Mouse (Mus musculus) megakaryocyte, embryonic 14.5 days (primary cell): ENCODE data around the gene Abhd14b. TPM values are rescaled to one million over a fixed set of nuclear protein-coding genes. Genes with fewer than 3 reads are reported as not detected.
A peak's percentile ranks its signal among the peaks of the same experiment; 100 is the strongest.
"Not testable (repeated sequence)": the region's sequence is repeated elsewhere in the genome, so short reads cannot be mapped to it uniquely, and the experiment has no call there.

Experiments used
- H3K27me3 ChIP-seq: replicated peaks from 2 replicates; pipeline ENCODE3; 2012; ENCODE audit warnings: inconsistent platforms
- H3K36me3 ChIP-seq: replicated peaks from 2 replicates; pipeline ENCODE3; 2012; ENCODE audit warnings: low read length, inconsistent platforms, mixed read lengths
- H3K4me1 ChIP-seq: 2 replicates; pipeline ENCODE4 v1.6.1; 2012; ENCODE audit warnings: inconsistent platforms
- H3K4me3 ChIP-seq: replicated peaks from 2 replicates; pipeline ENCODE3; 2012; ENCODE audit warnings: moderate library complexity, mild to moderate bottlenecking, inconsistent platforms
- H3K9me3 ChIP-seq: 2 replicates; pipeline ENCODE4 v1.6.1; 2012; ENCODE audit warnings: inconsistent platforms
- FLI1 ChIP-seq: IDR thresholded peaks from 2 replicates; pipeline ENCODE4 v1.6.1; 2012; ENCODE audit warnings: low read length, inconsistent platforms, mixed read lengths
- GATA1 ChIP-seq: IDR thresholded peaks from 3 replicates; pipeline ENCODE4 v1.6.1; 2012; ENCODE audit warnings: mixed read lengths, low read length, inconsistent platforms, borderline replicate concordance
- polyA plus RNA-seq: library from polyadenylated mRNA; stranded (reverse); fragments of >175 nt; gene quantifications from 2 replicates; pipeline ENCODE4 v1.2.3, GENCODE M21; 2012; ENCODE audit warnings: low replicate concordance; ENCODE audit not compliant: insufficient read depth

Gene Abhd14b
- polyA plus RNA-seq, 1 experiment: 2.4 TPM

GRCm38 (mm10) chr9:106482578-106483115, 35.4 kb downstream of the Abhd14b start:
- no peaks in the 10 kb centered on the region for H3K27me3 ChIP-seq
- no peak overlapping the region for H3K4me3 ChIP-seq
- H3K4me1 ChIP-seq: peaks cover 23% of the 10 kb centered on the region
- TF ChIP-seq GATA1 (no peak), FLI1 (no peak)
- H3K9me3 ChIP-seq: no peaks in the 10 kb centered on the region
- peaks cover 65% of the 10 kb centered on the region for H3K36me3 ChIP-seq

DNA sequence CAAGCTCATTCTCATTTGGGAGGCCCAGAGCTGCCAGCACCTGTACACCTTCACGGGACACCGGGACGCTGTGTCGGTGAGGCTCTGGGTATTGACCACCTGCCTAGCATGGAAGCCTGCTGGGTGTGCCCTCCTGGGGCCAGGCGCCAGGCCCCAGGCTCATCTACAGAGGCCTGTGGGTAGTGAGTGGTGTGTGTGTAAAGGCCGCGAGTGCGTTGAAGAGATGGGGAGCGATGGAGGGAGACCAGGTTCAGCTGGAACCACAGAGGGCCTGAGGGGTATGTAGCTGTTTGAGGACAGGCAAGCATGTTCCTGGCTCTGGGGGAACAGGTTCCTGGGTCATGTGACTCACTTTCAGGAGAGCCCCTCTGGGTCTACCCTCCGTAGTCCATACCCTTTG, 35.9 kb downstream of the Abhd14b start:
- no peak overlapping the region for H3K4me3 ChIP-seq
- peaks cover 18% of the 10 kb centered on the region for H3K4me1 ChIP-seq
- H3K9me3 ChIP-seq: no peaks in the 10 kb centered on the region
- peaks cover 65% of the 10 kb centered on the region for H3K36me3 ChIP-seq
- H3K27me3 ChIP-seq: no peaks in the 10 kb centered on the region
- TF ChIP-seq GATA1 (no peak), FLI1 (no peak)

DNA sequence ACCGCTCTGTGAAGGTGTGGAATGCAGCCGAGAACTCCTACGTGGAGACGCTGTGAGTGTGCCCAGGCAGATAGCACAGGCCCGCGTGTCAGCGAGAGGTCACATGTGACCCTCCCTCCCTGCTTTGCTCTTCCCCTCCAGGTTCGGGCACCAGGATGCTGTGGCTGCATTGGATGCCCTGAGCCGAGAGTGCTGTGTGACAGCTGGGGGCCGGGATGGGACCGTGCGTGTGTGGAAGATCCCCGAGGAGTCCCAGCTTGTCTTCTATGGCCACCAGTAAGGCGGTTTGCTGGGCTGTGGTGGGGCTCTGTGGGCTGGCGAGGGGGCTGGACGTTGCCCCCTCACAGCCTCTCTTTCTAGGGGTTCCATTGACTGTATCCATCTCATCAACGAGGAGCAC, 36.3 kb downstream of the Abhd14b start:
- TF ChIP-seq GATA1 (no peak), FLI1 (no peak)
- Histone ChIP-seq H3K4me3 (no peak overlapping the region), H3K9me3 (no peaks in the 10 kb centered on the region), H3K36me3 (peaks cover 65% of the 10 kb centered on the region), H3K4me1 (peaks cover 16% of the 10 kb centered on the region), H3K27me3 (no peaks in the 10 kb centered on the region)

DNA sequence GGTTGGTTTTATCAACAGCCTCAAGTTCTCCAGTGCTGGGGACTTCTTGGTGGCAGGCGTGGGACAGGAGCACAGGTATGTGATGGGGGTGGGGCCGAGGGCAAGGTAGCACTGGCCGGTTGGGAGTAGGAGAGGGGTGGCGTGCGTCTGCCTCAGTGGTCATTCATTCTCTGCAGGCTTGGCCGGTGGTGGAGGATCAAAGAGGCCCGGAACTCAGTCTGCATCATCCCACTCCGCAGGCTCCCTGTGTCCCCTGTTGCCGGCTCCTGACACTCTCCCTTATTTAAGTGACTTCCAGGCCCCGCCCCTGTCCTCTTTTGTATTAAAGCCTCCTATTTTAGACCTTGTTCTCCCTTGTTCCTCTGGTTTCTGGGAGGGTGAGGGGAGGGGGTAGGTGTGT, 37.8 kb downstream of the Abhd14b start:
- Histone ChIP-seq H3K4me1 (peaks cover 14% of the 10 kb centered on the region), H3K9me3 (no peaks in the 10 kb centered on the region), H3K4me3 (no peak overlapping the region), H3K36me3 (peaks cover 64% of the 10 kb centered on the region), H3K27me3 (no peaks in the 10 kb centered on the region)
- TF ChIP-seq FLI1 (no peak), GATA1 (no peak)

DNA sequence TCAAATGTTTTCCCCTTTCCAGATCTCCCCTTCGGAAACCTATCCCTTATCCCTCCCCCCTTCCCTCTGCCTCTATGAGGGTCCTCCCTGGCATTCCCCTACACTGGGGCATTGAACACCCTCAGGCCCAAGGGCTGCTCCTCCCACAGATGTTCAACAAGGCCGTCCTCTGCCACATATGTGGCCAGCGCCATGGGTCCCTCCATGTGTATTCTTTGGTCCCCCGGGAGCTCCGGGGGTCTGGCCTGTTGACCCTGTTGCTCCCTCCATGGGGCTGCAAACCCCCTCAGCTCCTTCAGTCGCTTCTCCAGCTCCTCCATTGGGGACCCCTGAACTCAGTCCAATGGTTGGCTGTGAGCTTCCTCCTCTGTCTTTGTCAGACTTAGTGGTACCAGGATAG, 40.3 kb downstream of the Abhd14b start:
- not testable (repeated sequence) for H3K4me1 ChIP-seq, H3K9me3 ChIP-seq, H3K4me3 ChIP-seq, H3K27me3 ChIP-seq
- H3K36me3 ChIP-seq: peaks cover 46% of the 10 kb centered on the region

GRCm38 (mm10) chr9:106499667-106500066, 52.4 kb downstream of the Abhd14b start, which contains the start of gene Iqcf1:
TSS of gene Iqcf1 (plus strand) at chr9:106499967.
- TF ChIP-seq FLI1 (no peak), GATA1 (no peak)
- peaks cover 19% of the 10 kb centered on the region for H3K27me3 ChIP-seq
- H3K36me3 ChIP-seq: no peaks in the 10 kb centered on the region
- H3K4me1 ChIP-seq: no peaks in the 10 kb centered on the region
- H3K9me3 ChIP-seq: peaks cover 5% of the 10 kb centered on the region
- H3K4me3 ChIP-seq: peak within 1 kb of the TSS; percentile 4

DNA sequence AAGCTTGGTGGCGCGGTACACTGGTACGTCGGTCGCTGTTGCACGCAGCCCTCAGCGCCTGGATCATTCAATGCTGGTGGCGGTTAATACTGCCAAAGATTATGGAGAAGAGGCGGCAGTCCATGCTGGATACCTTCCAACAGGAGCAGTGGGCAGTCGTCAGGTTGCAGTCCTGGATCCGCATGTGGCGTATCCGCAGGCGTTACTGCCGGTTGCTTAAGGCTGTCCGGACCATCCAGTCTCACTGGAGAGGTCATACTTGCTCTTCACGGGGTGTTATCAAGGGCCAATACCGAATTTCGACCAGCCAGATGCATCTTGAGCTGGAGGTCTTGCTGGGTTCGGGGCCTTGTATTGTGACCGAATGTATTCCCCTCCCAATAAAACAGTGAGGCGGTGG, 54.6 kb downstream of the Abhd14b start:
- Histone ChIP-seq H3K9me3 (peaks cover 5% of the 10 kb centered on the region), H3K27me3 (peaks cover 25% of the 10 kb centered on the region), H3K4me1 (no peaks in the 10 kb centered on the region), H3K36me3 (no peaks in the 10 kb centered on the region), H3K4me3 (peak overlapping the region; percentile 4)
- TF ChIP-seq FLI1 (no peak), GATA1 (no peak)

Other genes starting within 250 kb of the Abhd14b start
- gene Ppm1m, start 247.7 kb upstream of the Abhd14b start, polyA plus RNA-seq: 8.2 and 12.4 TPM in 2 replicates
- 149 TPM in 2 replicates for gene Twf2, start 244.4 kb upstream of the Abhd14b start, polyA plus RNA-seq
- 0.63 and 2.3 TPM in 2 replicates for gene Tlr9, start 224.9 kb upstream of the Abhd14b start, polyA plus RNA-seq
- gene Alas1, start 198.8 kb upstream of the Abhd14b start, polyA plus RNA-seq: 13.1 and 14.8 TPM in 2 replicates
- 3.5 and 6.6 TPM in 2 replicates for gene Poc1a, start 166.4 kb upstream of the Abhd14b start, polyA plus RNA-seq
- 6.2 and 7.5 TPM in 2 replicates for gene Dusp7, start 78.8 kb upstream of the Abhd14b start, polyA plus RNA-seq
- gene Rpl29, start 18.0 kb upstream of the Abhd14b start, polyA plus RNA-seq: 30.4 and 41.5 TPM in 2 replicates
- 3.3 and 4.4 TPM in 2 replicates for gene Acy1, start 9.1 kb upstream of the Abhd14b start, polyA plus RNA-seq
- 3.3 and 10.6 TPM in 2 replicates for gene Abhd14a, start 219 bp downstream of the Abhd14b start, polyA plus RNA-seq
- gene Pcbp4, start 5.8 kb downstream of the Abhd14b start, polyA plus RNA-seq: 33.5 and 43.6 TPM in 2 replicates
- 0.39 TPM in 1 of 2 replicates, not detected in the other for gene Gpr62, start 18.5 kb downstream of the Abhd14b start, polyA plus RNA-seq
- gene Rrp9, start 28.5 kb downstream of the Abhd14b start, polyA plus RNA-seq: 198 and 662 TPM in 2 replicates
- gene Parp3, start 29.5 kb downstream of the Abhd14b start, polyA plus RNA-seq: 2.6 and 5.6 TPM in 2 replicates
- not detected in 2 replicates for gene Iqcf1, start 52.5 kb downstream of the Abhd14b start, polyA plus RNA-seq
- gene Iqcf5, start 67.1 kb downstream of the Abhd14b start, polyA plus RNA-seq: not detected in 2 replicates
- gene Iqcf3, start 114.2 kb downstream of the Abhd14b start, polyA plus RNA-seq: not detected in 2 replicates
- not detected in 2 replicates for gene Iqcf4, start 123.5 kb downstream of the Abhd14b start, polyA plus RNA-seq
- gene Iqcf6, start 179.1 kb downstream of the Abhd14b start, polyA plus RNA-seq: not detected in 2 replicates
- gene Grm2, start 208.6 kb downstream of the Abhd14b start, polyA plus RNA-seq: not detected in 2 replicates
- gene Tex264, start 238.5 kb downstream of the Abhd14b start, polyA plus RNA-seq: 87.2 and 196 TPM in 2 replicates